Mouse (Mus musculus): Measurements from ENCODE around the gene Ttll11.
A peak's percentile ranks its signal among the peaks of the same experiment; 100 is the strongest.

Ttll11 gene

DNA sequence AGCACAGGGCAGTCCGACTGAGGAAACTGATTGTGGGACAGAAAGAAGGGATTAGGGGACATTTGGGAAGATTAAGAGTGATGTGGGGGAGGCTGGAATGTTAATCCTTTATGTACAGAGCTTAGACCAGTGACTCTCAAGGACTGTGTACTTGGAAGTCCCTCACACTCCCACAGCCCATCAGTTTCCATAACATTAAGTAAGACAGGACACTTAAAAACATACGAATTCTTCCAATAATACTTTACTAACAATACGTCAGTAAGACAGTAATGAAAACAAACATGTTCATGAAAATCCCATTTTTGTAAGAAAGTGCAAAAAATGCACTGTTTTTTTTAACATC is 127.6 kb downstream of the Ttll11 start:
- DNase-seq (ENCODE audit: low spot score) = no peak

GRCm38 (mm10) chr2:35851420-35852163 is 128.1 kb downstream of the Ttll11 start:
- no peak for DNase-seq (ENCODE audit: low spot score)

DNA sequence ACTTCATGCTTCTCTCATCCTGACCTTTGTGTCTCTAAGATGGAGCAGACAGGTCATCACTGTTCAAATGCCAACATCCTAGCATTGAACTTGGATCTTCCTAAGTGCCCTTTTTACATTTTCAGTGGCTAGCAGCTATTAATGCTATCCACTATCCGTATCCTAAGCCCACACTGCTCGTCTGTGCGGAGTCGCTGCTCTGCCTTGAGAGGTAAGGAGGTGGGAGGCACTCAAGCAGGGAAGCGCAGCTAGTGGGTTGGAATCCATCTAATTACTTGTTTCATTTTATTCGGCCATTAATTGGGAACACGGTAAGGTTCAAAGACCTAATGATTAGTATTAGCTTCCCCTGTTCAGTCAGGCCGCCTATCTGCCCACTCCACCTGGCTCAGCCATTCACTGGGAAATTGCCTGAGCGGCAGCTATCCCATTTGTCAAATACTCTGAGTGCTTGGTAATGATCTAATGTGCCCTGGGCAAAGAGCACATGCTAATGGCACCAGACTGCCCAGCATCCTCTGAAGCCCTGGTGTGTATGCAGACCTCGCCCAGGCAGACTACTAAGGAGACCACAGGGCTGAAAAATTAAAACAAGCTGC is 130.0 kb downstream of the Ttll11 start:
- DNase-seq (ENCODE audit: low spot score) = no peak

DNA sequence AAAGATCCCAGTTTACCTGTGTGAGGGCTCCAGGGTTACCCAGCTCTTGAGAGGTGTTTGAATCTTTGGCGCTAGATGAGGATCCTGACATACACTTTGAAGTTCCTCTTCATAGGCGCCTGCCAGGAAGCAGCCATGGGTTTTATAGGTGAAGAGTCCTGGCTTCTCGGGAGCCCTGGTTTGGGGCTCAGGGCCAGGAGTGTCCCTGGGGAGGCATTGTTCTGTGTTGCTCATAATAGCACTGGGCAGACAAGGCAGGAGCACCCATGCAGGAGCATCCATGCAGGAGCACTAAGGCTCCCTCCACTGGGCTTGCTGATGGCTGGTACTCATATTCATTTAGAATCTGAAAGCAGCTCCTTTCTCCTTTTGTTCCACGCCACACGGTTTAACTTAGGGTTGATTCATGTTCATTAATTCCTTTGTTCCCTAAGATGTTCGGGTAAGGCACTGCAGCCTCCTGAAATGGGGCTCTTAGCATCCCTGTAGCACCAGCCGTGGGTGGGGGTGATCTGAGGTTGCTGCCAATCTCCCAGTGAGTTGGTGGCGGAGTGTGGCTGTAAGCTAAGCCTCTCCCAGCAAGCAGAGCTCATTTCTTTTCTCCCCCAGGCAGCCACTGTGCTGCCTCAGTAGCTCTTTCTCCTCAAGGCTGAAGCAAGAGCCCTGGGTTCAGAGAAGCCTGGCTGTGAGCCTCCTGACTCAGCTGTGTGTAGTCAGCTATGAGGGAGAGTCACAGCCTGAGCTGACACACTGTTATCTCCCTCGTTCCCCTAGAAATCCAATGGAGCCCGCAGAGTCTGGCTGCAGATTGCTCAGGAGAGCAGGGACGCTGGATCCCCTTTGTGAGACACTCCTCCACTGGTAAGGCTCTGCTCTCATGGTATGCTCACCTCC is 133.9 kb downstream of the Ttll11 start:
- no peak for DNase-seq (ENCODE audit: low spot score)

DNA sequence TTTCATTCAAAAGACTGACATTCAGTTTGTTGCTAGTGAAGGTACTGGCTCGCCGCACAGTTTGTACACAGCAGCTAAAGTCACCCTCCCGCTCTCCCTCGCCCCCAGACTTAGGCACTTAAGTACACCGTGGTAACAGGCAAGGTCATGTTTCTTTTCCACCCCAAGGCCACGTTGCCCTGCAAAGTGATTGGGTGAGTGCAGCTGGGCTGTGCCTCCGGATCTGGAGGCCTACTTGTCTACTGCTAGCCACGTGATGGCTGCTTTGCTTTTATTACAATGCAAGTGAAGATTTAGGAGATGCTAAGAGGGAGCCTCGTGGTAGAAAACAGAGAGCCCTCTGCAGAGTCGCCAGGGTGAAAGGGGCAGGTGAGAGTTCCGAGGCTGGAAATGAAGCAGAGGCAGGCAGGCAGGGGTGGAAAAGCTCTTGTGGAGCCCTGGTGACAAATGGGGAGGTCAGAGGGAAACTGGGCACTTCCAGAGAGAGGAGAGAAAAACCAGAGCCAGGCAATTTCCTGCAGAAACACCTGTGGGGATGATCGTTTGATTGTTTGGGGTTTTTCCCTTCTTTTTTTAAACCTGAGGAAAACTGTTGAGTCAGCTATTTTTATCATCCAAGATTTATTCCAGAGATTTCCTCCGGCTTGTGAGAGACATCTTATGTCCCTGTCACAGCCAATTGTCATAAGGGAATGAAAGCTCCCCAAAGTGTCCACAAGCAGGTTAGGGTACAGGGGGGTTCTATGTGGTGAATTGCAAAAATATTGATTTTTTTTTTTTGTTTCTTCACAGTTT is 135.6 kb downstream of the Ttll11 start:
- DNase-seq (ENCODE audit: low spot score) = peak; percentile 42

DNA sequence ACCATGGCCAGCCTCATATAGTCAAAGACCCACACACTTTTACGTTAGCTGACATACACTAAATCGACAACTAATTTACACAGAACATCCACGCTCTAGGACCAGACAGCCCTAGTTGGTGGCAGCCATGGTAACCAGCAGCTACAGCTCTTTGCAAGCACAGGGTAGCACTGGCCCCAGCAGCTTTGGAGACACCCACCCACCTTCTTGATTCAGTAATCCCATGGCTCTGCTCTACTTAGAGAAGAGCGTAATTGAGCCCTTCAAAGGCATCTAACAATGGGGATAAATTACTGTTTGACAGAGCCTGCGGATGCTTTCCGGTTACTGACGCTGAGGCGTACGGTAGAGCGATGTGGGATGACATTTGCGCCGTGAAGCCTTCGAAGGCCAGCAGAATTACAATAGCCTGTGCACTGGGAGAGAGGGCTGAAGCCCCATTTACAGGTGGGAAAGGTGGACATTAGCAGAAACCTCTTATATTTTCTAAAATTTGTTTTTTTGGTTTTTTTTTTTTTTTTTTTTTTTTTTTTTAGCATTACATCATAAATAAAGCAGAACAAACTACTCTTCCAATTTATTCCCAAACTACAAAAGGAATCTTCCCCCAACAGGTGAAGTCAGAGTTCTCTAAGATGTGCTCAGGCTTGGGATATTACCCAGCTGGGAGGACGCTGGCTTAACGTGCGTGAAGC is 136.8 kb downstream of the Ttll11 start:
- no peak for DNase-seq (ENCODE audit: low spot score)

- no peak for DNase-seq (ENCODE audit: low spot score)
These were observed 137.8 kb downstream of the Ttll11 start for GRCm38 (mm10) chr2:35841841-35842420.

DNA sequence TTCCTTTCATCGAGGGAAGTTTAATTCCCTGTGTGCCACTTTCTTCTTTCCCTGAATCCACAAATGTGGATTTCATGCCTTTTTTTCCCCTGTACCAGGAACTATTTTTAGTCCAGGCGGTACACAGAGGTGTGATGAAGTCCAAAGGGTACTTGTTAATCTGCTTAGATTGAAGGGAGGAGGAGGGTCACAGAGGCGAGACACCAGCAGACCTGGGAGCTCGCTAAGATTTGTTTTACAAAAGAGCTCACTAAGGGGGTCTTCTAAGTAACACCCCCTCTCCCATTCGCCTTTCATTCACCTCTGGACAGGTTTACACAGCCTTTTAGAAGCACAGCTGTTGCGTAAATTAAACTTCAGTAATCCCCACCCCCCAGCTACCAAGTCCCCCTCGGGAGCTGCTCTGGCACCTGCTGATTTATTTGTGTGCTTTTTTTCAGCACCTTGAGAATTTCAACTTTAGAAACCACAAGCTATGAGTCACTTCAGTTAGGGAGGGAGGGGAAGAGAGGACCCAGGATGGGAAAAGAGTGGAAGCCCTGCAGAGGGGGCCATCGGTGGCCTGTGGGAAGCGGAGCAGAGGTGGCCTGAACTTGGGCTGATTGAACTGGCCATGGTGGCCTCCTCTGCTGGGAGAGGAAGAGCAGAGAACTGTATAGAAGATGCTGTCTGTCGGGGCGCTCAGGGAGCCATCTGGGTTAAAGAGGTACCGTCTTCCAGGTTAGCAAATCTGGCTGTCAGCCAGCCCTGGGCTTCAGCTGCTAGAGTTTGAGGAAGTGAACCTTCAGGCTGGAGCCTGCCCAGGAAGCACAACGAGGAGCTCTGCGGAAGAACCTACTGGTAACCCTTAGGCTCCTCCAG is 138.5 kb downstream of the Ttll11 start:
- DNase-seq (ENCODE audit: low spot score) = no peak

DNA sequence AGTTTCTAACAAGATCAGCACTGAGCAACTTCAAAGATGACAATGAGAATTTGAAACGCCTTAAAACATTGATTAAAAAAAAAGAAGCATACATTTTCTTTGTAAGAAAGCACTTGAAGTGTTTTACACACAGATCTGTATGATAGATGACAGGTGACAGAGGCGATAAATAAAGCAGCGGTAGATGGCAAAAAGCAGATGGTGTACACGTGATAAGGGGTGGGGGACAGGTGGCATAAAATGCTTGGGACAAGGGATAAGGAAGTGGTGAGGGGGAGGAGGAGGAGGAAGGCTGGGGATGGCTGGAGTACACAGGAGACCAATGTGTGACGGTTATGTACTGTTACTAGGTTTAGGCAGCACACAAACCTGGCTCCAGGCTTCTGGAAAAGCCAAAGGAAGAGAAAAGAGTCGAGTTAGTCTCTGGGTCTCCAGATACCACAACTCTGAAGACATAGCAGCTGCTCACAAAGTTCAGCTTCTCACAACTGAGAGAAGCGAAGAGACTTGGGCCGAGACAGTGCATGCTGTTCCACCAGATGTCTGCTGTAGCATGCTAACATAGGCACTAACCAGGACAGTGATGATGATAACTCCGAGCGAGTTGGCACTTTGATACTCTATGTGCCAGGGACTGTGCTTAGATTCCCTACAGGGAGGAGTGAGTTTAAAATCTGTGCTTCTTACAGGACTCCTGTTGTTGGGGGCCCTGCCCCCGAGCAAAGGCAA is 140.8 kb downstream of the Ttll11 start:
- DNase-seq (ENCODE audit: low spot score) = no peak

DNA sequence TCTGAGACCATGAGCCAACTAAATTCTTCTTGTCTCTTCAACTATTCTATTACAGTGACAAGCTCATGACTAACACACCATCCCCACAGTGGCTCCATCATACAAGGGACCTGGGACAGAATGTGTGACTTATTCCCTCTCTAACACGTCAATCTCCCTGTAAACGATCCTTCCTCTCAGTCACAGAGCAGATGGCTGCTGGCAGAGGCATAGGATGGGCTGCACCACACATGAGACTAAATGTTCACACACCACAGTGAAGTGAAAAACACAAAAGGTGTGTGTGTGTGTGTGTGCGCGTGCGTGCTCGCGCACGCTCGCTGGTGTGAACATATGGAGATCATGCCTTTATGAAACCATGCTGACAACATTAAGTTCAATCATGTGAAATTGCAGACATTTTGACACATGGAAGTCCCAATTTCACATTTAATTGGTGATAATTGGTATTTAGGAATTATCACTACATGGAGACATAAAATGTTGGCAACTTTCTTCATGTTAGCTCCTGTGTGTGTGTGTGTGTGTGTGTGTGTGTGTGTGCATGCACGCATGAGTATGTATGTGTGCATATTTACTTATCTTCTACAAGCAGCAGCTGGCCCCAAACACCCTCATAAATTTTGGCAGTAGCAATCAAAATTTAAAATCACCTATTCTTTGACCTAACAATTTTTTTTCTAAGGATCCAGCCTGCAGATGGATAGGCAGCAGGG is 145.4 kb downstream of the Ttll11 start:
- DNase-seq (ENCODE audit: low spot score) = no peak

GRCm38 (mm10) chr2:35833546-35833945 is 146.2 kb downstream of the Ttll11 start:
- no peak for DNase-seq (ENCODE audit: low spot score)

DNA sequence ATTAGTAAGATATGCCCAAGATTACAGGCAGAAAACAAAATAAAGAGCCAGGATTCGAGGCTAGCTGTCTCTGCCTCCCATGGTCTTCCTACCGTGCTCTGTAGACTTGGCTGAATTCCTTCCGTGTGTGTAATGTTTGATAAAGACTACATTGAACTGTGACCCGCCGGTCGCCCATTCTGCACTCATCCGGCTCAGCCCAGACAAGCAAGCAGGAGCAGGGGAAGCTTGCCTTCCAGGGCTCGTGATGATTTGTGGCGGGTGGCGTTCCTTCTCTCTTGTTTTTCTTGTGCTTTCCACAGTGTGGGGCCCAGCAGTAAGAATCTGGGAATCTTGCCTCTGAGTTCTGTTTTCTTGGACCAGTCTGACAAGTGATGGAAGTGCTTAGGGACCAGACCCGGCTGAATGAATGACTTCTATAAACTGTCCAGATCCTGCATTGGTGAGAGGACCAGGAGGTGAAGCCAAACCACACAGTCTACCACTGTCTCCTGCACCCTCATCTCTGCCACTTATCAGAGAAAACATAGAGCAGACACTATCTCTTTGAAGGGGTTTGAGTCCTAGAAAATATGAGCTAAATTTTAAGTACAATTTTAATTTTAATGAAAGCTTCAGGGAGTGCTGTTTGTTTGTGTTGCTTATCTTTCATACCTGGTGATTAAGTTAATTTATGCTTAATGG is 146.8 kb downstream of the Ttll11 start:
- DNase-seq (ENCODE audit: low spot score) = no peak

DNA sequence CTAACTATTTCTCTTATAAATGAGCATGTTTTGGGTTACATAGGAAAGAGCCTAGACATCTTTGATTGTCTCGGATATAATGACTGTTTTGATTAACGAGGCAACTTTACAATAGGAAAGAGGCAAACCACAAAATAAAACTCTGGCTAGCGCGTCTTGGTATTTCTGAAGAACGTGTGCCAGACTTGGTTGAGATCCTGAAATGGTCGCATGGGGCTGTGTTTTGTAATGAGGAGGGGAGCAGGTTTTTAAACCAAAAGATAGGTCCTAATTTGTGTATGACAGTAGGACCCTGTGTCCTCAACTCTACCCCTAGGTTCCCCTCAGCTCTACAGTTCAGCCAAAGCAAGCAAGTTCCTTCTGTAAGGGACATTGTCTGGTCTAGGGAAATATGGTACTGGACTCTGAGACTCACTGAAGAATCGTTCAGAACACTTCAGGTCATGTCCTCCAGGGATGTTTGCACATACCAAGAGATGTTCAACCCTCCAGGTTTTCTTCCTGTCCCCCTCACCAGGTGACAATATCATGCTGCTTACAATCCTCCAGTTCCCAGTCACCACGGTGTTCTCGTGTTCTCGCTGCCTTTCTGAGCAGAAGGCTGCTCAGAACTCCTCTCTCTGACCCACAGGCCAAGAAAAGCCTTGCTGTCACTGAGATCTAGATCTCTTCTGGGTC is 147.7 kb downstream of the Ttll11 start:
- no peak for DNase-seq (ENCODE audit: low spot score)

DNA sequence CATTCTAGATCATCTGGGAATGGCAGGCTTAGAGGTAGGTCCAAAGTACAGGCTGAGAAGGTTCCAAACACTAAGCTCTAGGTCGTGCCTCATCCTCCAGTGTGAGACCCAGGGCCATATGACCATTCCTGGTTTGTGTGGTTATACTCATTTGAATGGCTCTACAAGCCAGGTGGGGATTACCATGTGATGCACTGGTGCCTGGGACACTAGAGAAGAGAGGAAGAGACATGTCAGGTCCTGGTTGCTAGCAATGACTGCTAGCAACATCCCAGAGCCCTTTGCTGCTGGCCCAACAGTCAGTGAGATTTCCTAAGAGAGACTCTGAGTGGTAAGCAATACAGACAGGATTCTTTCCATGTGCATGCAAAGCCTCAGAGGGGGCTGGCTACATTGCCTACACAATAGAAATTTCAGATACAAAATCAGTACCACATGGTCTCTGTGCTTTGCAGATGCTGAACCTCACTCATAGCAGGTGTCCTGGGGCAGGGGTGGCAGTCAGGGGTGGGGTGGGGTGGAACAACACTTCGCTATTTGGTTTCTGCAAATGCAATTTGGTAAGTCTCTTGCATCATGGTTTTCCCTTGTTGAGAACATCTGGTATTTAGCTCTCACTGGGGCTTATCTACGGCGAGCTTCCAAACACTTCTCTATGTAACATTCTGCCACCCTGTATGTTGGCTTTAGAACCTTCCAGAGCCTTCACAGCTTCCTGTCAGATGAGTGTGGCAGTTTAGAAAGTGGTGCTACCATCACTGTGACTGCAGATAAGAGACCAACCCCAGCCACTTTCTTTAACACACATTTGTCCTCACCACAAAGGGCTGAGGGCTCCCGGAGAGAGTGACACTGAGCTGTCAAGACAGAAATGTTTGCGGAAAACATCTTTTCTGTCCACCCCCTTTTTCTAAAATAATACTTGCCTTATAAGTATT is 148.5 kb downstream of the Ttll11 start:
- no peak for DNase-seq (ENCODE audit: low spot score)

- no peak for DNase-seq (ENCODE audit: low spot score)
These were observed 150.6 kb downstream of the Ttll11 start for GRCm38 (mm10) chr2:35829136-35829535.

- DNase-seq (ENCODE audit: low spot score) = no peak
These were observed 151.8 kb downstream of the Ttll11 start for GRCm38 (mm10) chr2:35827886-35828285.

GRCm38 (mm10) chr2:35825157-35825556 is 154.6 kb downstream of the Ttll11 start:
- DNase-seq (ENCODE audit: low spot score) = no peak
